Mouse (Mus musculus): ENCODE data around the gene Mex3d. TPM values are rescaled to one million over a fixed set of nuclear protein-coding genes. Genes with fewer than 3 reads are reported as not detected.

The Mex3d gene
- total and polyA plus RNA-seq, 3 experiments = 15.6 to 18.8 TPM; not detected in 1

- Histone ChIP-seq H3K36me3 (ENCODE audit: control insufficient read depth in 1 of 2, insufficient read depth in 2 of 2, low read length in 2 of 2) (peaks cover 14 to 43% of the 10 kb centered on the region in 2 experiments), H3K27me3 (ENCODE audit: control insufficient read depth in 1 of 2, insufficient read depth in 2 of 2, low read length in 2 of 2) (no peaks in the 10 kb centered on the region), H3K4me1 (ENCODE audit: control insufficient read depth in 1 of 2, insufficient read depth in 2 of 2, low read length in 2 of 2) (peaks cover 23 to 56% of the 10 kb centered on the region in 2 experiments), H3K9ac (ENCODE audit: control insufficient read depth, low read depth, low read length, poor library complexity, severe bottlenecking) (peak overlapping the region; percentile 47), H3K79me2 (ENCODE audit: control insufficient read depth, insufficient read depth, low read length, poor library complexity) (peaks cover 4% of the 10 kb centered on the region), H3K9me3 (replicated peaks; ENCODE audit: insufficient read depth, low read length) (no peaks in the 10 kb centered on the region), H3K4me3 (ENCODE audit: control insufficient read depth in 1 of 2, insufficient read depth in 1 of 2, low read depth in 2 of 2, low read length in 2 of 2) (no peak overlapping the region), H3K27ac (ENCODE audit: control insufficient read depth, low read depth, low read length) (peak overlapping the region; percentile 93)
- peak; percentile 85 for DNase-seq (ENCODE audit: low read depth, low spot score)
- no peak for TF ChIP-seq ZNF384 (IDR thresholded peaks at IDR 0.05; ENCODE audit: low read depth, low read length)
- TF ChIP-seq ZMIZ1 (IDR thresholded peaks at IDR 0.05; ENCODE audit: low read depth, low read length) = no peak
- no peak for TF ChIP-seq UBTF (IDR thresholded peaks at IDR 0.05; ENCODE audit: borderline replicate concordance, insufficient read depth, low read depth, low read length)
- peak; percentile 72; the same call in 1 of the 2 replicates for TF ChIP-seq ETS1 (IDR thresholded peaks at IDR 0.05; ENCODE audit: low read depth, low read length)
- peak; percentile 68; the same call in 1 of the 2 replicates for TF ChIP-seq RCOR1 (IDR thresholded peaks at IDR 0.05; ENCODE audit: low read depth, low read length)
- TF ChIP-seq HCFC1 (IDR thresholded peaks at IDR 0.05; ENCODE audit: low read depth, low read length) = peak; percentile 42; the same call in 1 of the 2 replicates
- TF ChIP-seq GABPA (IDR thresholded peaks at IDR 0.05; ENCODE audit: low read depth, low read length) = no peak
- TF ChIP-seq POLR2AphosphoS2 (IDR thresholded peaks at IDR 0.05; ENCODE audit: low read length) = no peak
- no peak for TF ChIP-seq USF1 (IDR thresholded peaks at IDR 0.05; ENCODE audit: low read depth, low read length)
- peak; percentile 25; the same call in 1 of the 2 replicates for TF ChIP-seq MXI1 (IDR thresholded peaks at IDR 0.05; ENCODE audit: low read depth, low read length)
- no peak for TF ChIP-seq MAFK (IDR thresholded peaks at IDR 0.05; ENCODE audit: borderline replicate concordance, low read depth, low read length)
- TF ChIP-seq EP300 (IDR thresholded peaks at IDR 0.05; ENCODE audit: low read depth in 1 of 2, low read length in 2 of 2) = peak; percentile 87 to 97
- peak; percentile 90 for TF ChIP-seq GATA1 (IDR thresholded peaks at IDR 0.05; ENCODE audit: low read depth, low read length)
- TF ChIP-seq USF2 (IDR thresholded peaks at IDR 0.05; ENCODE audit: borderline replicate concordance in 1 of 2, insufficient read depth in 1 of 2, low read depth in 1 of 2, low read length in 2 of 2) = no peak
- TF ChIP-seq ELF1 (IDR thresholded peaks at IDR 0.05; ENCODE audit: low read depth, low read length) = no peak
- peak; percentile 85 for TF ChIP-seq TCF12 (IDR thresholded peaks at IDR 0.05; ENCODE audit: low read depth, low read length)
- TF ChIP-seq TBP (IDR thresholded peaks at IDR 0.05; ENCODE audit: low read depth, low read length) = peak; percentile 77
- peak; percentile 36; the same call in 1 of the 2 replicates for TF ChIP-seq NELFE (IDR thresholded peaks at IDR 0.05; ENCODE audit: low read depth, low read length)
- TF ChIP-seq ZKSCAN1 (IDR thresholded peaks at IDR 0.05; ENCODE audit: low read depth, low read length) = no peak
- TF ChIP-seq MYC (IDR thresholded peaks at IDR 0.05; ENCODE audit: low read depth, low read length) = peak; percentile 75
- TF ChIP-seq POLR2A (IDR thresholded peaks at IDR 0.05; ENCODE audit: control insufficient read depth in 1 of 2, insufficient read depth in 1 of 2, low read depth in 1 of 2, low read length in 2 of 2, poor library complexity in 1 of 2) = peak in 1 of 2 experiments; percentile 71; a peak in 2 of 4 replicates
- 0 out of 2 replicates have a peak, but pooled peaks have one; percentile 10 for TF ChIP-seq SMC3 (IDR thresholded peaks at IDR 0.05; ENCODE audit: low read depth, low read length)
- no peak for TF ChIP-seq ZC3H11A (IDR thresholded peaks at IDR 0.05; ENCODE audit: low read depth, low read length)
- peak; percentile 87 for TF ChIP-seq TAL1 (IDR thresholded peaks at IDR 0.05; ENCODE audit: low read length)
- TF ChIP-seq MAZ (IDR thresholded peaks at IDR 0.05; ENCODE audit: low read depth, low read length) = peak; percentile 69; the same call in 1 of the 2 replicates
- no peak for TF ChIP-seq JUND (IDR thresholded peaks at IDR 0.05; ENCODE audit: low read depth, low read length)
- TF ChIP-seq MYB (IDR thresholded peaks at IDR 0.05; ENCODE audit: low read depth, low read length) = peak; percentile 90
- TF ChIP-seq SIN3A (IDR thresholded peaks at IDR 0.05; ENCODE audit: low read length) = peak; percentile 80
Observed at GRCm38 (mm10) chr10:80421651-80422472, 34.4 kb upstream of the Mex3d start.
